Mouse (Mus musculus) neural tube, embryonic 13.5 days (tissue): ENCODE measurements around the gene Rps6kb2. TPM values are rescaled to one million over a fixed set of nuclear protein-coding genes. Genes with fewer than 3 reads are reported as not detected.
"Not testable (repeated sequence)": the region's sequence is repeated elsewhere in the genome, so short reads cannot be mapped to it uniquely, and the experiment has no call there.

Source experiments
- ATAC-seq: fragments of 200-750 bp; cut with Nextera tagmentation; 2 replicates; pipeline ENCODE4 v1.8.0; 2017; ENCODE audit warnings: low read depth, mild to moderate bottlenecking, moderate TSS enrichment, moderate library complexity
- H3K27ac ChIP-seq: fragments of 300-500 bp; sonication (generic); replicated peaks from 2 replicates; pipeline ENCODE4 v1.5.1; 2015; ENCODE audit warnings: moderate library complexity, mild to moderate bottlenecking, inconsistent platforms
- H3K27me3 ChIP-seq: fragments of 300-500 bp; sonication (generic); 2 replicates; pipeline ENCODE4 v1.6.1; 2015; ENCODE audit warnings: mild to moderate bottlenecking, inconsistent platforms
- H3K36me3 ChIP-seq: fragments of 300-500 bp; sonication (generic); 2 replicates; pipeline ENCODE4 v1.6.1; 2015; ENCODE audit warnings: mild to moderate bottlenecking, inconsistent platforms
- H3K4me1 ChIP-seq: fragments of 300-500 bp; sonication (generic); replicated peaks from 2 replicates; pipeline ENCODE4 v1.6.1; 2015; ENCODE audit warnings: inconsistent platforms
- H3K4me2 ChIP-seq: fragments of 300-500 bp; sonication (generic); 2 replicates; pipeline ENCODE4 v1.6.1; 2015; ENCODE audit warnings: inconsistent platforms, mild to moderate bottlenecking, moderate library complexity
- H3K4me3 ChIP-seq: fragments of 300-500 bp; sonication (generic); 2 replicates; pipeline ENCODE4 v1.5.1; 2015; ENCODE audit warnings: mild to moderate bottlenecking, inconsistent platforms
- H3K9ac ChIP-seq: fragments of 300-500 bp; sonication (generic); 2 replicates; pipeline ENCODE4 v1.6.1; 2015; ENCODE audit warnings: moderate library complexity, mild to moderate bottlenecking, inconsistent platforms
- H3K9me3 ChIP-seq: fragments of 300-500 bp; sonication (generic); 2 replicates; pipeline ENCODE4 v1.6.1; 2016; ENCODE audit warnings: inconsistent platforms
- WGBS: fragments of 180-500 bp; shearing (Covaris S2); methylation state at CpG from one replicate; pipeline ENCODE4 v1.1.7; 2015; 5-methylcytosine and 5-hydroxymethylcytosine counted together
- polyA plus RNA-seq: library from polyadenylated mRNA; unstranded; fragments of >200 nt; fragmentation: Nextera tagmentation; extraction: Ambion mirVana; gene quantifications from 2 replicates; pipeline ENCODE4 v1.2.1, GENCODE M21; 2015

Rps6kb2 gene
- polyA plus RNA-seq, 1 experiment from 2014 or later: 63.6 TPM

GRCm38 (mm10) chr19:4143759-4144268 lies 19.3 kb downstream of the Rps6kb2 start, which contains the start of gene Cabp4:
TSS of gene Cabp4 (minus strand) at chr19:4144033.
- WGBS: 84% methylated on average over 7 of the region's 7 CpGs

GRCm38 (mm10) chr19:4142416-4143173 lies 20.6 kb downstream of the Rps6kb2 start:
- no peak for ATAC-seq
- no peak overlapping the region for H3K4me3 ChIP-seq
- no peaks in the 10 kb centered on the region for H3K9me3 ChIP-seq
- H3K27me3 ChIP-seq: no peaks in the 10 kb centered on the region
- H3K4me1 ChIP-seq: peaks cover 11% of the 10 kb centered on the region
- no peak overlapping the region for H3K27ac ChIP-seq
- H3K36me3 ChIP-seq: no peaks in the 10 kb centered on the region
- no peak overlapping the region for H3K4me2 ChIP-seq
- no peak overlapping the region for H3K9ac ChIP-seq
- WGBS: 91% methylated on average over 18 of the region's 18 CpGs

More at GRCm38 (mm10) chr19:4143759-4144268, 19.3 kb downstream of the Rps6kb2 start, which contains the start of gene Cabp4:
- Histone ChIP-seq H3K27ac (no peak within 1 kb of the TSS), H3K4me2 (no peak within 1 kb of the TSS), H3K4me3 (no peak within 1 kb of the TSS), H3K4me1 (peaks cover 16% of the 10 kb centered on the region), H3K9ac (no peak within 1 kb of the TSS), H3K27me3 (no peaks in the 10 kb centered on the region), H3K36me3 (no peaks in the 10 kb centered on the region), H3K9me3 (no peaks in the 10 kb centered on the region)
- no peak for ATAC-seq

- Histone ChIP-seq H3K4me1 (peaks cover 10% of the 10 kb centered on the region; the same call in 1 of the 2 replicates), H3K27ac (no peak overlapping the region), H3K27me3 (no peaks in the 10 kb centered on the region), H3K9ac (no peak overlapping the region), H3K36me3 (no peaks in the 10 kb centered on the region), H3K4me3 (no peak overlapping the region), H3K4me2 (no peak overlapping the region), H3K9me3 (no peaks in the 10 kb centered on the region)
- WGBS: 78% methylated on average over 6 of the region's 6 CpGs
- ATAC-seq: no peak
These were observed 23.0 kb downstream of the Rps6kb2 start for GRCm38 (mm10) chr19:4140147-4140546.

GRCm38 (mm10) chr19:4139446-4139845 lies 23.7 kb downstream of the Rps6kb2 start, which contains the start of gene Gpr152:
TSS of gene Gpr152 (plus strand) at chr19:4139787.
- ATAC-seq: no peak
- H3K9ac ChIP-seq: no peak within 1 kb of the TSS

GRCm38 (mm10) chr19:4137913-4138312 lies 25.2 kb downstream of the Rps6kb2 start:
- no peak overlapping the region for H3K4me3 ChIP-seq
- no peak overlapping the region for H3K9ac ChIP-seq
- no peak for ATAC-seq
- peaks cover 6% of the 10 kb centered on the region for H3K36me3 ChIP-seq
- peaks cover 10% of the 10 kb centered on the region; the same call in 1 of the 2 replicates for H3K4me1 ChIP-seq
- H3K27ac ChIP-seq: no peak overlapping the region
- WGBS: 75% methylated on average over 5 of the region's 5 CpGs
- no peak overlapping the region for H3K4me2 ChIP-seq
- no peaks in the 10 kb centered on the region for H3K9me3 ChIP-seq
- no peaks in the 10 kb centered on the region for H3K27me3 ChIP-seq

More at GRCm38 (mm10) chr19:4139446-4139845, 23.7 kb downstream of the Rps6kb2 start, which contains the start of gene Gpr152:
- Histone ChIP-seq H3K4me3 (no peak within 1 kb of the TSS), H3K27ac (no peak within 1 kb of the TSS), H3K9me3 (no peaks in the 10 kb centered on the region), H3K27me3 (no peaks in the 10 kb centered on the region), H3K36me3 (no peaks in the 10 kb centered on the region), H3K4me1 (peaks cover 10% of the 10 kb centered on the region; the same call in 1 of the 2 replicates), H3K4me2 (no peak within 1 kb of the TSS)
- WGBS: 73% methylated on average over 2 of the region's 2 CpGs

GRCm38 (mm10) chr19:4136463-4136862 lies 26.7 kb downstream of the Rps6kb2 start:
- Histone ChIP-seq H3K36me3 (peaks cover 20% of the 10 kb centered on the region), H3K27me3 (no peaks in the 10 kb centered on the region), H3K4me2 (no peak overlapping the region), H3K4me1 (peaks cover 10% of the 10 kb centered on the region; the same call in 1 of the 2 replicates), H3K9me3 (no peaks in the 10 kb centered on the region), H3K4me3 (no peak overlapping the region), H3K9ac (no peak overlapping the region), H3K27ac (no peak overlapping the region)
- WGBS: 82% methylated on average over 5 of the region's 5 CpGs
- no peak for ATAC-seq

GRCm38 (mm10) chr19:4135963-4136345 lies 27.2 kb downstream of the Rps6kb2 start:
- not testable (repeated sequence) for ATAC-seq, H3K9me3 ChIP-seq, H3K27me3 ChIP-seq, H3K4me2 ChIP-seq, H3K27ac ChIP-seq, H3K9ac ChIP-seq, H3K4me3 ChIP-seq
- Histone ChIP-seq H3K36me3 (peaks cover 26% of the 10 kb centered on the region), H3K4me1 (peaks cover 10% of the 10 kb centered on the region; the same call in 1 of the 2 replicates)
- WGBS: 25% methylated on average over 8 of the region's 8 CpGs

- not testable (repeated sequence) for H3K9me3 ChIP-seq, H3K27me3 ChIP-seq, H3K4me2 ChIP-seq, H3K27ac ChIP-seq, H3K4me3 ChIP-seq, H3K9ac ChIP-seq, ATAC-seq
- Histone ChIP-seq H3K4me1 (peaks cover 10% of the 10 kb centered on the region; the same call in 1 of the 2 replicates), H3K36me3 (peaks cover 31% of the 10 kb centered on the region)
- WGBS: 78% methylated on average over 6 of the region's 6 CpGs
These were observed 27.8 kb downstream of the Rps6kb2 start for GRCm38 (mm10) chr19:4135229-4135962.

GRCm38 (mm10) chr19:4134354-4134753 lies 28.8 kb downstream of the Rps6kb2 start:
- ATAC-seq: no peak
- H3K27me3 ChIP-seq: no peaks in the 10 kb centered on the region
- no peaks in the 10 kb centered on the region for H3K9me3 ChIP-seq
- no peak overlapping the region for H3K4me3 ChIP-seq
- peaks cover 8% of the 10 kb centered on the region; the same call in 1 of the 2 replicates for H3K4me1 ChIP-seq
- H3K4me2 ChIP-seq: no peak overlapping the region
- peaks cover 40% of the 10 kb centered on the region for H3K36me3 ChIP-seq
- no peak overlapping the region for H3K9ac ChIP-seq
- 88% methylated on average over 4 of the region's 4 CpGs for WGBS
- H3K27ac ChIP-seq: no peak overlapping the region

GRCm38 (mm10) chr19:4131768-4132167 lies 31.4 kb downstream of the Rps6kb2 start:
- H3K4me1 ChIP-seq: peaks cover 10% of the 10 kb centered on the region
- ATAC-seq: no peak
- H3K4me3 ChIP-seq: no peak overlapping the region
- 84% methylated on average over 2 of the region's 2 CpGs for WGBS
- no peak overlapping the region for H3K9ac ChIP-seq
- no peak overlapping the region for H3K4me2 ChIP-seq
- no peaks in the 10 kb centered on the region for H3K9me3 ChIP-seq
- H3K27me3 ChIP-seq: no peaks in the 10 kb centered on the region
- no peak overlapping the region for H3K27ac ChIP-seq
- peaks cover 59% of the 10 kb centered on the region for H3K36me3 ChIP-seq

- no peaks in the 10 kb centered on the region for H3K9me3 ChIP-seq
- WGBS: 95% methylated on average over 5 of the region's 5 CpGs
- no peak overlapping the region for H3K27ac ChIP-seq
- no peak overlapping the region for H3K4me3 ChIP-seq
- peaks cover 17% of the 10 kb centered on the region for H3K4me1 ChIP-seq
- ATAC-seq: no peak
- H3K4me2 ChIP-seq: no peak overlapping the region
- no peaks in the 10 kb centered on the region for H3K27me3 ChIP-seq
- H3K36me3 ChIP-seq: peaks cover 59% of the 10 kb centered on the region
- no peak overlapping the region for H3K9ac ChIP-seq
These were observed 32.1 kb downstream of the Rps6kb2 start for GRCm38 (mm10) chr19:4131075-4131474.

GRCm38 (mm10) chr19:4130106-4130505 lies 33.0 kb downstream of the Rps6kb2 start:
- no peaks in the 10 kb centered on the region for H3K9me3 ChIP-seq
- H3K36me3 ChIP-seq: peaks cover 59% of the 10 kb centered on the region
- no peak for ATAC-seq
- no peak overlapping the region for H3K4me3 ChIP-seq
- no peak overlapping the region for H3K27ac ChIP-seq
- no peaks in the 10 kb centered on the region for H3K27me3 ChIP-seq
- 87% methylated on average over 4 of the region's 4 CpGs for WGBS
- no peak overlapping the region for H3K4me2 ChIP-seq
- peaks cover 19% of the 10 kb centered on the region for H3K4me1 ChIP-seq
- no peak overlapping the region for H3K9ac ChIP-seq
